Mouse (Mus musculus) lung, postnatal 14 days (tissue): ENCODE data around the gene Mtif2.
"Not testable (repeated sequence)": the region's sequence is repeated elsewhere in the genome, so short reads cannot be mapped to it uniquely, and the experiment has no call there.

Experiments
- DNase-seq: peaks from one replicate; pipeline ENCODE4 v3.0.0; 2021

The Mtif2 gene

GRCm38 (mm10) chr11:29525988-29526794, at the start of gene Mtif2:
Gene Mtif2, plus strand, starts transcription at chr11:29526408.
- peak; percentile 75 for DNase-seq

DNA sequence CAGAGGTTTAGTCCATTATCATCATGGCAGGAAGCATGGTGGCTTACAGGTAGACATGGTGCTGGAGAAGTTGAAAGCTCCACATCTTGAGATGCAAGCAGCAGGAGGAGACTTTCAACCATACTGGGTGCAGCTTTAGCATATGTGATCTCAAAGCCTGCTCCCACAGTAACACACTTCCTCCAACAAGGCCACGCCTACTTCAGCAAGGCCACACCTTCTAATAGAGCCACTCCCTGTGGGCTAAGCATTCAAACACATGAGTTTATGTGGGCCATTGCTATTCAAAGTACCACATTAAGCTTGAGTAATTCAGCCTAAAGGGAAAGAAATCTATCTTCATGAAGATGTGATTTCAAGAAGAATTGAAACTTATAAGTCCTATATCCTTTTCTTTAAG, 33.1 kb upstream of the Mtif2 start:
- no peak for DNase-seq

DNA sequence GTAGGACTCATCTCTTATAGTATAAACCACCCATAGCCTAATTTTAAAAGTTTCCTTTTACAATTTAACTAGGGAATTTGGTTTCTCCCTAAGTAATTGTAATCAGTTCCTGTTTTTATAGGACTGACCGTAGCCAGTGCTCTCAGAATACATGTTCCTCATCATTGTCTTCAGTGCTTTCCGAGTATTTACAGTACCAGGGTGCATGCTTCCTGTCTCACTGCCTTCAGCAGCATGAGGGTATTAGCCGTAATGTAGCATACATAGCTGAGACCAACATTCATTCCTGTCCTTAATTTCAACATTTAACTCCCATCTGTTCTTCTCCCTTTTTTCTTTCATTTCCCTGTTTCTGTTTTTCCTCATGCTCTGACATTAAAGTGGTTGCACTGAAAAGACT, 29.2 kb upstream of the Mtif2 start:
- DNase-seq = no peak

DNA sequence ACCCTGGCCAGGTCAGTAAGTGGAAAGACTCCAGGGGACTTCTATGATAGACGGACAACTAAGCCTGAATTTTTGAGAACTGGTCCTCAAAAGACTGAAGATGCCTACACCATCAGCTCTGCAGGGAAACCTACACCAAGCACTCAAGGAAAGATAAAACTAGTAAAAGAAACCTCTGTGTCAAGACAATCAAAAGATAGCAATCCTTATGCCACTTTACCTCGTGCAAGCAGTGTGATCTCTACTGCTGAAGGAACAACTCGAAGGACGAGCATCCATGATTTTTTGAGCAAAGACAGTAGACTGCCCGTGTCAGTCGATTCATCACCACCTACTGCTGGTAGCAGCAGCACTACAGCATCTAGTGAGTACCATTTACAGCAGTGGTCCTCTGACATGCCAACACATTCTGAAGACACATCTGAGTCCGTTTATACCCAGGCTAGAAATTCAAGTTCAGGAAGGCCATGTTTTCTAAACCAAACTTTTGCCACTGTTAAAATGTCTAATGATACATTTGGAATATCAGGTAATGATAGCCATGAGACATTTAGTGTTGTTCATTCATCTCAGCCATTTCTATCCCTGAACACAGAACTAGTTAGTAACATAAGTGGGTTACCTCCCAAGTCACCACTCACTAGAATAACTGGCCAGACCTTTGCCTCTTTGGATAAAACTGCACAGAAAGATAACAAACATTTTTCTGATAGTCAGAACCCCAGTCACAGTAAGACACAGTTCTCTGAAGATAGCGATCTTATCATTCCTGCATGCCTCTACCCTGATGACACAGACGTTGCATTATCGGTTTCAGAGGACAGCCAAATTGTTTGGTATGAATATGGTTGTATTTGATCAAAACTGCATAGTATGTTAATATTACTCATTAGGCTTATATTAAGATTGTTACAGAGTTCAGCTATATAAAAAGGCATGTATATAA, 22.0 kb upstream of the Mtif2 start:
- no peak for DNase-seq

DNA sequence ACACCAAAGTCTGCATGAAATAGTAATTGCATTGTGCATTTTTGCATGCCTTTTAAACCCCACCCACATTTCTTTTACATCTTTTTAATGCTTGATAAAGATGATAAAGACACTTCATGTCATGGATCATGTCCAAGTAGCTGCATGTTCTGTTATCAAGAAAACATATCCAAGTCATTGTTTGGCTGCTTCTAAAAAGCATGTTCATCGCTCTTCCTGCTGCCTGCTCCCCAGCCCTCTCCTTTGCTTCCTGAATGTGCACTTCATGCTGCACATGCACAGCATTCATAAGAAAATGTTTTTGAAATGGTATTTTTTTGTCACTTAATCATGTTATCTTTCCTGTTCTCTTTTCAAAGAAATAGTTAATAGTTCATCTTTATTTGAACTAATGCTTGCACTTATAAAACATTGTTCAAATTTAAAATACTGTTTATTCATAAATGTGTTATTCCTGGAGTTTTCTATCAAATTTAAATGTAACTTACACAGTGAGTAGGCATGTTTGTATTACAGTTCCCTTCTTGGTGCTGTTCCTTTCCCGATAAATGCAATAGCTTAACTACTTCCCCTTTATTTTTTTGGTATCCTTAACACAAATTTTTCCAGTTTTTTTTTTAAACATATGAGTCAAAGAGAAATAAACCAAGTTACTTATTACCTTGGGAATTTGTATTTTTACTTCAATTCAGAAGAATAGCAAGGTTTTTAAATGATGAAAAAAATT, 21.1 kb upstream of the Mtif2 start:
- no peak for DNase-seq

- DNase-seq = no peak
Measured at GRCm38 (mm10) chr11:29509421-29509820, 16.8 kb upstream of the Mtif2 start.

DNA sequence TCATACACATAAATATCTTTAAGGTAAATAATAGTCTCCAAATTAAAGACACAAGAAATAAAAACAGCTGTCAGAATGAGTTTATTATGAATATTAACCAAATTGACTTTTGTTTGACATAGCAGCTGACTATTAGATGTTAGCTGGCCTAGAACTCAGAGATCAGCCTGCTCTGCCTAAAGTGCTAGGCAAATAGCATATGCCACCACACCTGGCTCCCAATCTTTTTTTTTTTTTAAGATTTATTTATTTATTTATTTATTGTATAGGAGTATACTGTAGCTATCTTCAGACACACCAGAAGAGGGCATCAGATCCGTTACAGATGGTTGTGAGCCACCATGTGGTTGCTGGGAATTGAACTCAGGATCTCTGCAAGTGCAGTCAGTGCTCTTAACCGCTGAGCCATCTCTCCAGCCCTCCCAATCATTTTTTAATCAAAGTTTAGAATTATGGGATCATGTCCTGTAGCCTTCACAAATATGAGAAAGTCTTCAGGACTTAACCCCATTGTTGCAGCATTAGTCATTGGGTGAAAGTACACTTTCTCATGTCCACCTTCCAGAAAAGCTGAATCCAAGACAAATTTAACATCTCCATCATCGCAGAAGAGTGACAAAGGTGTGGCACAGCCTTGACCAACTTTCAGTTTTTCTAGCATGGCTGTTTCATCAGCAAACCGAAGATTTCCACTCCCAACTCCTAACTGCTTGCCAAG, 13.2 kb upstream of the Mtif2 start:
- no peak for DNase-seq

GRCm38 (mm10) chr11:29514325-29514681, 11.9 kb upstream of the Mtif2 start:
- DNase-seq = no peak

- DNase-seq = peak; percentile 92
Measured at GRCm38 (mm10) chr11:29514682-29515412, 11.4 kb upstream of the Mtif2 start, which contains the start of gene Prorsd1. Gene Prorsd1, minus strand, starts transcription at chr11:29515033.

DNA sequence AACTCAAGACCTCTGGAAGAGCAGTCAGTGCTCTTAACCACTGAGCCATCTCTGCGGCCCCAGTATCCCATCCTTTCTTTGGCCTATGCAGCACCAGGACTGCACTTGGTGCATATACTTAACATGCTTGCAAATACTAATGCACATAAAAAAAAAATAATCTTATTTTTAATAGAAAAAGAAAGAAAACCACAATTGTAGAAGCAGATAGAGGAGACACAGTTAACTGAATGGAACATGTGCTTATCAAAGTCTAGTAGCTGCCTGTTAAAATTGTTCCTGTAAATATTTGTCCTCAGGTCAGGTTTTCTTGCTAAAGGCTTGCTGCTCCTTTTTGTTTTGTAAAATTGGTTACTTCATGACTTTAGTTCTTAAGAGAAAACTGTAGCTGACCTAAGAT, 12.0 kb downstream of the Mtif2 start:
- no peak for DNase-seq

- DNase-seq = no peak
Measured at GRCm38 (mm10) chr11:29544225-29544945, 18.2 kb downstream of the Mtif2 start.

- DNase-seq = not testable (repeated sequence)
Measured at GRCm38 (mm10) chr11:29545150-29545752, 19.0 kb downstream of the Mtif2 start.

DNA sequence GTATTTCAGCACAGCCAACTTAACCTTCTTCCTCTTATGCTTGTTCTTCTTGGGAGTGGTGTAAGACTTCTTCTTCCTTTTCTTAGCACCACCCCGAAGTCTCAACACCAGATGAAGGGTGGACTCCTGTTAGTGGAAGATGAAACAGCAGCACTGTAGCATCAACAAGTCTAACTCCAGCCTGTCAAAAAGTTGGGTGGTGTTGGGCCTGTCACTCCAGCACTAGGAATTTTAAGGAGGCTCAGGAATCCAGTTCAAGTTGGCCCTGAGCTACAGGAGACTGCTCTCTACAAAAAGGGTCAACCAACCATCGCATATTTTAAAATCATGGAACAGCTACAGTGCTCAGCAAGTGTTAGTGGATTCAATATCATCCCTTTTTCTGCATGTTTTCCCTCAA, 20.1 kb downstream of the Mtif2 start:
- not testable (repeated sequence) for DNase-seq

GRCm38 (mm10) chr11:29546762-29547161, 20.6 kb downstream of the Mtif2 start:
- no peak for DNase-seq

DNA sequence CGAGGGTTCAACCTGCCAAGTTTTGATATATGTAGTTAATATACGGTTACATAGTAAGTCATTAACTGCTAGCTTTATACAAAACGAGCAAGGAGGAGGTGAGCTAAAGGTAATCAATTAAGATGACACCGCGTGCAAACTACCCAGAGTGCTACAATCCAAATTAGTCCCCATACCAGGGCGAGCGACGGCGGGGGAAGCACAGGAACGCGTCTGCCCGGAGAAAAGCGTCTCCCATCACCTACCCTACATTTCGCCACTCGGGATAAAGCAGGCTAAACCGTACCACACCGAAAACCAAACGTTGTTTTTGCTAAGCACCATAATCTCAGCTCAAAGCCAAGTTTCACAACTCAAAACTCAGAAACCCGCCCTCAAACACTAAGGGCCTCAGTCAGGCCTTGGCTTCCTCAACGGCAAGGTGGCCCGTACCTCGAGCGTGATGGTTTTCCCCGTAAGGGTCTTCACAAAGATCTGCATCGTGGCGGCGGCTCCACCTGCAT, 21.1 kb downstream of the Mtif2 start:
- DNase-seq = no peak

GRCm38 (mm10) chr11:29547752-29548503, 21.7 kb downstream of the Mtif2 start, which contains the start of the genes Clhc1 and Rps27a:
Gene Clhc1, plus strand, starts transcription at chr11:29547950.
Gene Rps27a, minus strand, starts transcription at chr11:29548109.
- DNase-seq = peak; percentile 97

GRCm38 (mm10) chr11:29548504-29549424, 22.6 kb downstream of the Mtif2 start:
- DNase-seq = no peak

DNA sequence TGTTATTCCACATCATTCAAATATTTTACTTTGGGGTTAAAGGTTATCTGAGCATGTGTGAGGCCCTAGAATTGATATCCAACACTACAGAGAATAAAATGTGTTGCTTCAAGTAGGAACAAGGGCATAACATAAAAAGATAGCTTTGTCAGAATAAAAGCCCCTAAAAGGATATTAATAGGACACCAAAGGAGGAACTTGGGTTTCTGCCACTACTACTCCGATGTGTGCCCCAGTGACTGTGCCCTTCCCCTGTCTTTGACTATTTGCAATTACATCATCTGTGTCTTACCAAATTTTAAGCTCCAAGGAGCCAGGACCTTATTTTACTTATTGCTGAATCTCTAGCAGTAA, 23.2 kb downstream of the Mtif2 start:
- no peak for DNase-seq
